Mouse (Mus musculus): ENCODE results near the gene Lgi4.

GRCm38 (mm10) chr7:31074713-31075069, 15.5 kb downstream of the Lgi4 start:
- TF ChIP-seq MAX (IDR thresholded peaks at IDR 0.05; ENCODE audit: low read depth) = no peak
- no peak for TF ChIP-seq POLR2A (IDR thresholded peaks at IDR 0.05; ENCODE audit: insufficient read length, low read depth)
- TF ChIP-seq E2F4 (IDR thresholded peaks at IDR 0.05; ENCODE audit: insufficient read depth) = no peak
- no peak for TF ChIP-seq MYOG (IDR thresholded peaks at IDR 0.05; ENCODE audit: control insufficient read depth in 1 of 3, insufficient read depth in 1 of 3, insufficient read length in 2 of 3, low read depth in 2 of 3)
- no peak for TF ChIP-seq POLR2AphosphoS2 (IDR thresholded peaks at IDR 0.05; ENCODE audit: insufficient read length, low read depth)
- TF ChIP-seq REST (IDR thresholded peaks at IDR 0.05; ENCODE audit: insufficient read depth, insufficient read length) = no peak
- TF ChIP-seq TCF12 (IDR thresholded peaks at IDR 0.05; ENCODE audit: insufficient read depth, poor library complexity, severe bottlenecking) = no peak
- TF ChIP-seq CEBPB (IDR thresholded peaks at IDR 0.05; ENCODE audit: insufficient read depth, poor library complexity, severe bottlenecking) = no peak
- TF ChIP-seq USF1 (IDR thresholded peaks at IDR 0.05; ENCODE audit: low read depth) = no peak
- no peak for TF ChIP-seq SRF (IDR thresholded peaks at IDR 0.05; ENCODE audit: control insufficient read depth, insufficient read length, low read depth)
- no peak for TF ChIP-seq MYOD1 (IDR thresholded peaks at IDR 0.05; ENCODE audit: control insufficient read depth in 1 of 3, insufficient read length in 2 of 3, low read depth in 2 of 3)
- no peak for TF ChIP-seq TCF3 (IDR thresholded peaks at IDR 0.05; ENCODE audit: insufficient read length, low read depth)
